Mouse (Mus musculus) heart, embryonic 16.5 days (tissue): ENCODE data around the gene Slc6a17. TPM values are rescaled to one million over a fixed set of nuclear protein-coding genes. Genes with fewer than 3 reads are reported as not detected.

Experiments used
- ATAC-seq: fragments of 200-750 bp; cut with Nextera tagmentation; replicated peaks from 2 replicates; pipeline ENCODE4 v1.8.0; 2017; ENCODE audit warnings: moderate number of reproducible peaks; ENCODE audit not compliant: insufficient read depth, low FRiP score; ENCODE audit errors: extremely low read depth
- H3K27ac ChIP-seq: fragments of 300-500 bp; sonication (generic); 2 replicates; pipeline ENCODE4 v1.5.1; 2014; ENCODE audit warnings: mild to moderate bottlenecking, low read length, control low read depth, moderate library complexity
- H3K27me3 ChIP-seq: fragments of 300-500 bp; sonication (generic); 2 replicates; pipeline ENCODE4 v1.6.1; 2014; ENCODE audit warnings: low read length, mixed read lengths; ENCODE audit not compliant: control insufficient read depth, insufficient read depth
- H3K36me3 ChIP-seq: fragments of 300-500 bp; sonication (generic); 2 replicates; pipeline ENCODE4 v1.6.1; 2014; ENCODE audit not compliant: control insufficient read depth, insufficient read depth
- H3K4me1 ChIP-seq: fragments of 300-500 bp; sonication (generic); 2 replicates; pipeline ENCODE4 v1.6.1; 2014; ENCODE audit warnings: low read length, mixed read lengths; ENCODE audit not compliant: control insufficient read depth, insufficient read depth
- H3K4me2 ChIP-seq: fragments of 300-500 bp; sonication (generic); 2 replicates; pipeline ENCODE4 v1.6.1; 2014; ENCODE audit warnings: low read depth, mild to moderate bottlenecking, control low read depth, low read length
- H3K4me3 ChIP-seq: fragments of 300-500 bp; sonication (generic); 2 replicates; pipeline ENCODE4 v1.5.1; 2014; ENCODE audit warnings: mild to moderate bottlenecking, control low read depth, low read length
- H3K9ac ChIP-seq: fragments of 300-500 bp; sonication (generic); 2 replicates; pipeline ENCODE4 v1.6.1; 2014; ENCODE audit warnings: low read length, control low read depth
- H3K9me3 ChIP-seq: fragments of 300-500 bp; sonication (generic); replicated peaks from 2 replicates; pipeline ENCODE4 v1.6.1; 2016; ENCODE audit warnings: low read length; ENCODE audit not compliant: control insufficient read depth
- WGBS: fragments of 180-500 bp; shearing (Covaris S2); extraction: QIAGEN DNeasy Blood & Tissue Kit; methylation state at CpG from one replicate; pipeline ENCODE4 v1.1.7; 2014; 5-methylcytosine and 5-hydroxymethylcytosine counted together
- polyA plus RNA-seq: library from polyadenylated mRNA; unstranded; fragments of >200 nt; fragmentation: Nextera tagmentation; extraction: Ambion mirVana; gene quantifications from 2 replicates; pipeline ENCODE4 v1.2.1, GENCODE M21; 2015

The Slc6a17 gene
- polyA plus RNA-seq, 1 experiment from 2014 or later: 5.7 TPM

DNA sequence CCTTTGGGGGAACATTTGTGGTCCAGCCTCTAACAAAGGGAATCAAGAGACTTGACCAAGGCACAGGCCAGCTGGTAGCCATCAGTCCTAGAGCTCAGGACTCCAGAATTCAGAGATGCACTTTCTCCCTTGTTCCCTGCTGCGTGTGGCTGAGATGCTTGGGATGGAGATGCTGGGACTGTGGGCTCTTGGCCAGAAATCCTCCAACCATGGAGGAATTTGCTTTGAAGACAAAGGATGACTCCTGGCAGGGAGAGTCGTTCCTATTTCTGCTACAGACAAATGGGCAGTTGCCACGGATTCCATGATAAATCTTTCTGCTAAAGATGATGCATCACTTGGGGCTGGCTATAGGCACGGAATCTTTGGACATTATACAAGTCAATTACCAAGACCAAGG lies 15.7 kb upstream of the Slc6a17 start:
- WGBS: 57% methylated on average over 4 of the region's 4 CpGs
- Histone ChIP-seq H3K4me3 (no peak overlapping the region), H3K27ac (no peak overlapping the region), H3K36me3 (no peaks in the 10 kb centered on the region), H3K4me2 (no peak overlapping the region), H3K27me3 (0 out of 2 replicates have a peak, but pooled peaks cover 6% of the 10 kb centered on the region), H3K9ac (no peak overlapping the region), H3K9me3 (no peaks in the 10 kb centered on the region), H3K4me1 (peaks cover 14% of the 10 kb centered on the region)
- no peak for ATAC-seq

DNA sequence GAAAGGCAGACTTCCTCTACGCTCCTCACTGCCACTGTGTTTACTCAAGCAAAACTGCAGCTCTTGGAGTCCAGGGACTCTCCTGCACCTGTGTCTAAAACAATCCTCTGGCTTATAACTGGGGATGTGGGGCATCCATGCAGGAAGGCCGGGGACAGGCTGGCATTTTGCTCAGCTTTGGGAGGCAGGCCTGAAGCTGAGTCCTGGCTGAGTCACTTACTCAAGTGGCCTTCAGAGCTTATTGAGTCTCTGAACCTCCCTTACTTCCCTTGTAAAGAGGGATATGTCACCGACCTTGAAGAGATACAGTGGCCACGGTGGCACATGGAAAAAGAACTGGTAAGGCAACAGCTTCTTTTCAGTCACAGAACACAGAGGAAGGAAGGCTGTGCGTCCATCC lies 12.8 kb upstream of the Slc6a17 start:
- H3K9me3 ChIP-seq: no peaks in the 10 kb centered on the region
- H3K9ac ChIP-seq: no peak overlapping the region
- no peak overlapping the region for H3K27ac ChIP-seq
- H3K4me2 ChIP-seq: no peak overlapping the region
- H3K27me3 ChIP-seq: no peaks in the 10 kb centered on the region
- H3K4me3 ChIP-seq: no peak overlapping the region
- no peak for ATAC-seq
- no peaks in the 10 kb centered on the region for H3K36me3 ChIP-seq
- H3K4me1 ChIP-seq: peaks cover 14% of the 10 kb centered on the region
- WGBS: 74% methylated on average over 5 of the region's 5 CpGs

DNA sequence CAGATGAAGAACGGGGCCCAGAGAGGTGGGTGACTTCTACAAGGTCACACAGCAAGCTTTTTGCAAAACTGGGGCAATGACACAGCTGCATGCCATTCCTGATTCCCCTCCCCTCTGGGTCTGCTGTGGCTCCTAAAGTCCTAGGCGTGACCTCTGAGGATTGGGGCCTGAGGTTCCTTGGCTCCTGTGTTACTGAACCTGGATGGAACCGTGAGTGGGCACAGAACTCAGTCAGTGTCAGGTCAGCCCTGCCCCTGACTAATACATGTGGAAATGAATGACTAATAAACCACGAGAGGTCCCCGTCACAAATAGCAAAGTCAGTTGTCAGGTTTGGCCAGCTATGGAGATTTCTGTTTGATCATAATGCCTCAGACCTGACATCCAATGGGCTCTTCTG lies 11.4 kb upstream of the Slc6a17 start:
- no peak overlapping the region for H3K4me2 ChIP-seq
- no peaks in the 10 kb centered on the region for H3K9me3 ChIP-seq
- H3K36me3 ChIP-seq: no peaks in the 10 kb centered on the region
- no peaks in the 10 kb centered on the region for H3K27me3 ChIP-seq
- no peak overlapping the region for H3K4me3 ChIP-seq
- 74% methylated on average over 5 of the region's 5 CpGs for WGBS
- peaks cover 14% of the 10 kb centered on the region for H3K4me1 ChIP-seq
- no peak overlapping the region for H3K9ac ChIP-seq
- H3K27ac ChIP-seq: peak overlapping the region; percentile 16; the same call in 1 of the 2 replicates
- ATAC-seq: no peak

DNA sequence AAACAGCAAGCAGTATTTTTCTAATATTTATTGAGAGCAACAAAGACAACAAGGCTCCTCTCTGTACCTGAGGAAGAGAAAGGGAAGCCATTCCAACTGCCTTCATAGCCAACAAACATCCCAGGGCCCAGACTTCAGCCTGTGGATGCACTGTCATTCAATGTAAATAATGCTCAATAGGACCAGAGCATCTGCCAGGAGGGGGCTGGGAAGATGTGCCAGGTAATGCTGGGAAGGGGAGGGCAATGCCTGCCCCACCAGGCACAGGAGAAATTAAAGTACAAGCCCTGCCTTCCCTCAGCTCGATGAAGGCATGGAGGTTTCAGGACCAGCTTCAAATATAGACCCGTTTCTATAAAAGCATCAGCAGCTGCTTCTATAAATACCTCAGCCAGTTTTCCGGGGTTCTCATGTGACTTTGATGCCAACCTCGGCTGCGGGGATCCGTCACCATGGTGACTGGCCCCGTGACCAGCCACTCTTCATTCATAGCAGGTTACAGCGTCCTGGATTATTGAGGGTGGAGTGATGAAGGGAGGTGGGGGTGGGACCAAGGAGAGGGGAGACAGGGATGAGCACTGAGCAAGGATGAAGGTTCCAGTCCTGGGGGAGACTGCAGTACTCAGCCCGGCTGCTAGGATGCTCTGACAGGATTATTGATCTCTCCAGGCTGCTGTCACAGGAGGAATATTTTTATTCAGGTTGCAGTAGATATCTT lies 10.7 kb upstream of the Slc6a17 start:
- Histone ChIP-seq H3K4me2 (peak overlapping the region; percentile 48), H3K4me1 (peaks cover 14% of the 10 kb centered on the region), H3K9me3 (no peaks in the 10 kb centered on the region), H3K9ac (0 out of 2 replicates have a peak overlapping the region, but pooled peaks have one; percentile 21), H3K27ac (peak overlapping the region; percentile 69), H3K27me3 (no peaks in the 10 kb centered on the region), H3K4me3 (no peak overlapping the region; the same call in 1 of the 2 replicates), H3K36me3 (no peaks in the 10 kb centered on the region)
- 14% methylated on average over 9 of the region's 9 CpGs for WGBS
- peak; percentile 86 for ATAC-seq

DNA sequence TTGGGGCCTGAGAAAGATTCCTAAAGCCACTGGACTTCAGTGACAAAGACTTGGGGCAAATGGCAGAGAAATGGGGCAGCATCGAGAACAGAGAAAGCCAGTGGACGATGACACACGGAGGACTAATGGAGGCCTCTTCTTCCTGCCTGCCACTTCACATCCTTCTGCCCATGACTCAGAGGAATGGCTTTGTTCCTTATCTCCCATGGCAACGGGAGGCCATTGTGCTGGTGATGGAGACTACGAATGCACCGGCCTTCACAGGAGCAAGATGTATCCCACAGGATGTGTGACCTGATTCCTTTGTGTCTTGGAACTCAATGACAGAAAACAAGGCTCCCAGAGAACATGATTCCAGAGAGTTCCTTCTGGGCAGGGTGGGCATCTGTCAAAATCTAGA lies 6.7 kb upstream of the Slc6a17 start:
- Histone ChIP-seq H3K4me2 (no peak overlapping the region), H3K9ac (no peak overlapping the region), H3K36me3 (no peaks in the 10 kb centered on the region), H3K9me3 (no peaks in the 10 kb centered on the region), H3K27me3 (peaks cover 4% of the 10 kb centered on the region), H3K27ac (no peak overlapping the region), H3K4me3 (no peak overlapping the region), H3K4me1 (peaks cover 14% of the 10 kb centered on the region)
- 57% methylated on average over 6 of the region's 6 CpGs for WGBS
- no peak for ATAC-seq

DNA sequence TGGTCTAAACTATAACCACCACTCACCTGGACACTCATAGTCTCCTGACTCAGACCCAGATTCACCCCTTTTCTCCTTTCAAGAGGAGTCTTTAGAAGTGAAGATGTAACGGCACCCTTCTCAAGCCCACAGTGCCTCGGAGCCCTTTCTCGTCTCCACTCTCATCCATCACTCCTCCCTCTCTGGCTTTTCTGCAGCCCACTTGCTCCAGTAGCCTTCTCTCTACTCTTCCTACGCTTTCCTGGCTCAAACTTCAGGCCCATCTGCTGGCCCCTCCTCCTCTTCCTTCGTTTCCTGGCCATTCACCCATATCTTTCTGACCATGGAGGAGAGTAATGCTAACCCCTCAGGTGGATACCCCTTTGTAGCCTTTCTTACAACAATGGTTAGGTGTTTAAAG lies 3.1 kb upstream of the Slc6a17 start:
- Histone ChIP-seq H3K9me3 (no peaks in the 10 kb centered on the region), H3K4me2 (no peak overlapping the region), H3K27me3 (peaks cover 25% of the 10 kb centered on the region), H3K4me3 (no peak overlapping the region), H3K36me3 (no peaks in the 10 kb centered on the region), H3K27ac (no peak overlapping the region), H3K9ac (no peak overlapping the region), H3K4me1 (peaks cover 7% of the 10 kb centered on the region)
- 71% methylated on average over 5 of the region's 5 CpGs for WGBS
- ATAC-seq: no peak

DNA sequence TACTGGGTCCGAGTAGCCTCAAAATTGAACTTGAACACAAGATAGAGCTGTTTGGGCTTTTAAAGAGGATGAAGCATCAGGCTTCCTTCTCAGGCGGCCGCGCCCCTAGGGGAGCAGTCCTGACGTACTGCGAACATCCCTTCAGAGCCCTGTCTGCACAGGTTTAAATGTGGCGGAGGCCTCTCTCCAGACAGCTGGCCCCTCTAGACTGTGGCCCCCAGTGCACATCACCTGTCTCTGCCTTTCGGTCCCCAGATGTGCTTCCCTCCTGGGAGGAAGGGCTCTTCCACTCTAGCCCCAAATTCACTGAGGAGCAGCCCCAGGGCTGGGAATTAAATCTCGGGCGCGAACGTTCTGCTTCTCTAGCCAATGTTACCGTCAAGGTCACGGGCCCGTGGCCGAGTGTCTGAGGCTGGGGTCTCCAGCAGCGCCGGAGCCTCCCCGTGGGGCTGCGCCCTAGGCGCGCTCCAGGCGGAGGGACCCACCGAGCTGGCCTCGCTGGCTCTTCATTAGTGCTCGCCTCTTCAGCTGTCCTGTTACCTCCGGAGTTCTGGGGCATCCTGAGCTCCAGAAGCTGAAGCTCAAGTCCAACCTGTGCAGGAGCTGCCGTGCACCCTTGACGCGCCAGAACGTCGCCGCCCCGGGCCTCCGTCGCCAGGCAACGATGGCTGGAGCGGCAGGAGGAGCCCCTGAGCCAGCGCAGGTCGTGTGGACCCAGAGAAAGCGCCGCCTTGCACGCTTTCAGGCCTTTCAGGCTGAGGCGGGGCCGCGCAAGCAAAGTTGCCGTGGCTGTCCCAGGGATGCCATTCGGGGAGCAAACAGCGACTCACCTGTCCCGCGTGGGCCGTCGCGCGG lies 815 bp downstream of the Slc6a17 start:
- Histone ChIP-seq H3K9me3 (no peaks in the 10 kb centered on the region), H3K27me3 (peaks cover 31% of the 10 kb centered on the region), H3K9ac (peak overlapping the region; percentile 75), H3K4me2 (peak overlapping the region; percentile 96), H3K36me3 (no peaks in the 10 kb centered on the region), H3K27ac (no peak overlapping the region), H3K4me3 (peak overlapping the region; percentile 67), H3K4me1 (peaks cover 14% of the 10 kb centered on the region)
- 7% methylated on average over 55 of the region's 55 CpGs for WGBS
- peak; percentile 74 for ATAC-seq

DNA sequence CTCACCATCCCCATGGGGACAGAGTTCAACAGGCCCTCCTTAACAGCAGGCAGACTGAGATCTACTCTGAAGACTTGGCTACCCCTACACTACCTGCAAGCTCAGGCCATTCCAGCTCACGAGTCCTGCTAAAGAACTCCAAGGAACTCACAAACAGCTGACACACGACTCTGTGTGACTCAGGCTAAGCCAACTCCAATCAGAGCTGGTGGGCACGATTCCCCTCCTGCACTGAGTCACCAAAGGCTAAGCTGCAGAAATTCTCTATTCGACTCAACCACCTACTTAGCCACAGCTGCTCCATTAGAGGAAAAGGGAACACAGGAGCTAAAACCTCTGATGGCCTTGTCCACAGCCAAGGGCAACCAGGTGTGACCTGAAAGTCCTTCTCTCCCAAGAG lies 1.8 kb downstream of the Slc6a17 start:
- ATAC-seq: no peak
- H3K36me3 ChIP-seq: no peaks in the 10 kb centered on the region
- no peaks in the 10 kb centered on the region for H3K9me3 ChIP-seq
- peaks cover 31% of the 10 kb centered on the region for H3K27me3 ChIP-seq
- no peak overlapping the region for H3K27ac ChIP-seq
- H3K9ac ChIP-seq: no peak overlapping the region
- no peak overlapping the region for H3K4me3 ChIP-seq
- H3K4me2 ChIP-seq: no peak overlapping the region
- H3K4me1 ChIP-seq: peaks cover 14% of the 10 kb centered on the region
- WGBS: 77% methylated on average over 4 of the region's 4 CpGs

DNA sequence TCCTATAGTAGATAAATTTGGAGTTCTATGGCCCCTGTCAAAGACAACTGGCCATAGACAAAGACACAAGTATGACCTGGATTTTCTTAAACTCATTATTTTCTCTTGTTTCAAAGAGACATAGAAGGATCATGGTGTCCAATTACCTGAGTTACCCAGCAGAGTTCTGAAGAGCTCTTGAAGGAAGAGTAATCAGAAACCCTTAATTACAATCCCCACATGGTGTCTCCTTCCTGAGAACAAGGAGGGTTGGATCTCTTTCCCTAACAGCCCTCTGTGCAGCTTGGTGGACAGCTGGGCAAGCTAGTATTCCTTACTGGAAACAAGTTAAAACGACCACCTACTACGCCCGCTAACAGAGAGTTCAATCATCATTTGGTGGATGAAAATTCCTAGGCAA lies 6.4 kb downstream of the Slc6a17 start:
- no peak for ATAC-seq
- WGBS: 94% methylated on average over 3 of the region's 3 CpGs
- H3K4me2 ChIP-seq: no peak overlapping the region

More for the DNA sequence above, 6.4 kb downstream of the Slc6a17 start:
- no peak overlapping the region for H3K4me3 ChIP-seq
- peaks cover 10% of the 10 kb centered on the region for H3K4me1 ChIP-seq
- no peak overlapping the region for H3K27ac ChIP-seq
- H3K9me3 ChIP-seq: no peaks in the 10 kb centered on the region
- H3K36me3 ChIP-seq: no peaks in the 10 kb centered on the region
- peaks cover 8% of the 10 kb centered on the region for H3K27me3 ChIP-seq
- H3K9ac ChIP-seq: no peak overlapping the region
